Mouse (Mus musculus) heart, adult 11 months (tissue): Measurements from ENCODE around the gene Slc6a13.
"Not testable (repeated sequence)": the region's sequence is repeated elsewhere in the genome, so short reads cannot be mapped to it uniquely, and the experiment has no call there.

Experiments
- DNase-seq: peaks from one replicate; pipeline ENCODE4 v3.0.0; 2022

Gene Slc6a13

DNA sequence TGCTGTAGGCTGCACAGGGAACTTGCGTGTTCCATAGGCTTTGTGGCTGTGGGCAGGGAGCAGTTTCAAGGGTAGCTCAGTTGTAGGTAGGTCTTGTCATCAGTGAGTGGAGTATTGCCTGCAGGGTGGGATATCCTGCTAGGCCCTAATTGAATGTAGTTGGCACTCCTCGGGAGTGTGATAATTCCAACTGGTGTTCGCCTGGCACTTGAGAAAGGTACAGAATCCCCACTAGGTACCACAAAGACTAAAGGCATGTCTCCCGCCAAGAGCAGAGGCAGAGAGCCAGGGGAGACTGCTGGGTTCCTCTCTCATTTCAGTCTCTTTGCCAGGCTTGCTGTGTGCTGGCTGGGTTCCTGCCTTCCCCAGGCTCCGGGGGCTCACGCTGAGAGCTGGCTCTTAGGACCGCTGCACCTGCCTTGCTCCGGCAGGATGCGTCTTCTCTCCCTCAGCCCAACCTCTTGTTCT is 28.4 kb downstream of the Slc6a13 start:
- peak; percentile 82 for DNase-seq

DNA sequence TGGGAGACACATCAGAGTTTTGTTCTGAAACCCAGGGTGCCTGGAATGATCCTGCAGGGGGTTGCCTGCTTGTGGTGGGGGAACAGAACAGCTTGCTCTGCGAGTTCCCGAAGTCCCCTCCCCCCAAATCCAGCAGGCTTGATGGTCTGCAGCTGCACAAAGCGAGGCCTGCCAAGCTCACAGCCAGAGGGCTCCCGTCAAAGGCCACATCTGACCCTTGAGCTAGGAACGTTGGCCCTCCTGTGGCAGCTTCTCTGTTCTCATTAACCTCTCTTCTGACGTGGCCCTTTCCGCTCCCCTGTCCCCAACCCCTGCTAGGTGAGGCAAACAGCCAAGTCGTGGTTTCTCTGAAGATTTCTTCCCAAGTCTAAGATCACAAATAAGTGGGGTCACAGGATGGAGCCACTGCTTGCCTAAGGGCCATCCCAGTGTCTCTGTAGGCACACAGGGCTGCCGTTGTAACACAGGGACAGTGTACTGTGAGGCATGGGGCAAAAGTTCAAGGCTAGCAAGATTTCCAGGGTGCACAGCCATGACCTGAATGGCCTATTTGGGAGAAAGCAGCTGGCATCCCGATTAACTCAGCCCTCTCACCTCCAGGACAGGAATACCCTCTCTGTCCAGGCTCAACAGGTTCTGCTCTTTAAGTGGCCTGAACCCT is 30.0 kb downstream of the Slc6a13 start:
- peak; percentile 86 for DNase-seq

DNA sequence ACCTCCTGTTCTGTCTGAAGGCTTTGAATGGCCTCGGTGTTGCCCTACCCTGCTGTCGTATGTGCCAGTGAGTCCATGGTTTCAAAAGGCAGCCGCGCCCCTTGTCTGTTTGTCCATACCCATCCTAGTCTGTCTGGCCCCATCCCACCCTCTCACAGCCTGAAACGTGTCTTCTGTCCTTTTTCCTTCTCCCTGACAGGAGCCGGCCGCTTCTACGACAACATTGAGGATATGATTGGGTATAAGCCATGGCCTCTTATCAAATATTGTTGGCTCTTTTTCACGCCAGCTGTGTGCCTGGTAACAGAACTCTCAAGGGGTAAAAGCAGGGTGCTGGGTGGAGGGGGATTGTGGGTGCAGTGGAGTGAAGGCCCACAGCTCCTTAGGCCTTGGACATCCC is 35.8 kb downstream of the Slc6a13 start:
- peak; percentile 90 for DNase-seq

DNA sequence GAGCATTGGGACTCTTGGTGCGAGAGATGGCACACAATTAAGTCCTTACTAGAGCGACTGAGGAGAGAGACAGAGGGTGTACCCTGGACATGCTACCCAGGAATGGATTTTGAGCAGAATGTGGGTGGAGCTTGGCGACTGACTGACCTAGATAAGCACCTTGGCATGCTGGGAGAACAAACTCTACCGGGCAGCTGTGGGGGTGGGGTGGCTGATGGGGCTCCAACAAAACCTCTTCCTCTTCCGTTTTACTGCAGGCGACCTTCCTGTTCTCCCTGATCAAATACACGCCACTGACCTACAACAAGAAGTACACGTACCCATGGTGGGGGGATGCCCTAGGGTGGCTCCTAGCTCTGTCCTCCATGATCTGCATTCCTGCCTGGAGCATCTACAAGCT is 36.5 kb downstream of the Slc6a13 start:
- DNase-seq = peak; percentile 92

DNA sequence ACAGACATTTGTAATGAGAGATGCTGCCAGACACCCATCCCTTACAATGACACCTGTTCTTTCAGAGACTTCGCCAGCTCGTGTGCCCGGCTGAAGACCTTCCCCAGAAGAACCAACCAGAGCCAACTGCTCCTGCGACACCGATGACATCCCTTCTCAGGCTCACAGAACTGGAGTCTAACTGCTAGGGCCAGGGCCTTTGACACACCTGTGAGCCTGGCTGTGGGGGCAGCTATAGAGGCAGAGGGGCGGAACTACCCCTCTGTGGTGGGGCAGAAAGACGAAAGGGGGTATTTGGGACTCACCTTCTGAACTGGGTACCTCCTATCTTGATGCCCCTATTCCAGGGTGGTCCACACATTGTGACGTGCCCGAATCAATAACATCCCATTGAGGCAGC is 37.2 kb downstream of the Slc6a13 start:
- DNase-seq = peak; percentile 85

DNA sequence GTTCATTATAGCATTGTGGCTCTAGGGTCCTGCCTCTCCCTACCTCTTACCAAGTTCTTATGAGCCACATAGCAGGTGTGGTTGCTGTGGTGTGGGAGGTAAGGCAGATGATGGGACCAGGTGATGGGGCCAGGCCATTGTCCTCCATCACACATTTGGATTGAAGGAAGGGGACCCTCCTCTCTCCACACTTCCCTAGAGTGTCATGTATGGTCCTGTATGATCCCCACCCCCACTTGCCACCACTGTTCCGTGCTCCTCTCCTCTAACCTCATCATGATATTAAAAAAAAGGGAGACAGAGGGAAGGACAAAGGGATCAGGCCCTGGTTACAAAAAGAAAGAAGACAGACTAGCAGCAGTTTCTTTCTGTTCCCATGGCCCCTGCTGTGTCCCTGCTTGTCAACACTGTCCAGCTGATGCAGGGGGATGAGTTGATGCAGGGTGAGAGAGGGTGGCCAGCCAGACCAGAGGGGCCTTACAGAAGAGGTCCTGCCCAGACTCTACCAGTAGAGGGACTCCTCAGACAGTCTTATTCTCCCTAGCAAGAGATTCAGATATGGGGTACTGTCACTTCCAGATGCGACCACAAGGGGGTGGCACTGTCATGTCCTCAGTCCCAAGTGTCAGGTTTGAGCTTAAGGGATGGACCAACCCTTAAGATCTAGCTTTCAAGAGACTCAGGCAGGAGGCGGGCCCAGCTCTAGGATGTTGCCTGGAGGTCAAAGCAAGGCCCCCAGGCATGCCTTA is 37.9 kb downstream of the Slc6a13 start:
- peak; percentile 97 for DNase-seq

DNA sequence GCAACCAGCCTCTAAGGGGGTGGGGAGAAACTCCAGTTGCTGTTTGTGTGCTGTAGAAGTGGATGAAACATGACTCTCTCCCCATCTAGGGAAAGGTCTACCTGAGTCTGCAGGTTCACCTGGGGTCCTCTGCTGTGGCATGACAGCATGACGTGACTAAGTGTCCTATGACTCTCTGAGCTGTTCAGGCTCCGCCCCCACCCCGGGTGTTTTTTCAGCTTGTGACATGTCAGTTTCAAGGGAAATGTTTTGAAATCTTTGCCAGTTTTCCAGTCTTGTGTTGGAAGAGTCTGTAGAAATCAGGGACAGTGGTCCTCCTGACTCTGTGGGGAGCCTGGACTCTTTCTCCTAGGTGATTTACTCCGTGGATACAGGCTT is 38.5 kb downstream of the Slc6a13 start:
- DNase-seq = peak; percentile 77

DNA sequence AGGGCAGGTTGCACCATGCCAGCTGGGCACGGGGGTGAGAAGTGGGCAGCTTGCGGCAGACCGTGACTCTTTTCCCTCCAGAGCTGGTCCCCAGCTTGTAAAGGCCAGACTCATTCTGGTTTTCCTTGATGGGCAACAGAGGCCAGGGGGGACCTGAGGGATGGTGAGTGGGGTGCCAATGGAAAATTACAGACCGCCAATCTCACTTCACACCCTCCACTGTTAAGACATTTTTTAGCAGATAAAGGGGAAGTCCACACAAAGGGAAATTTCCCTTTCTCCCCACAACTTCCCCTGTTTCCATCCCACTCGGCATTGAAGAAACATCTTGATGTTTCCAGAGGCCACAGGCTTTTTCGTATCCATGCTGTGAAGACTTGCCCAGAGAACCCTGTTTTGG is 41.6 kb downstream of the Slc6a13 start:
- DNase-seq = peak; percentile 87

DNA sequence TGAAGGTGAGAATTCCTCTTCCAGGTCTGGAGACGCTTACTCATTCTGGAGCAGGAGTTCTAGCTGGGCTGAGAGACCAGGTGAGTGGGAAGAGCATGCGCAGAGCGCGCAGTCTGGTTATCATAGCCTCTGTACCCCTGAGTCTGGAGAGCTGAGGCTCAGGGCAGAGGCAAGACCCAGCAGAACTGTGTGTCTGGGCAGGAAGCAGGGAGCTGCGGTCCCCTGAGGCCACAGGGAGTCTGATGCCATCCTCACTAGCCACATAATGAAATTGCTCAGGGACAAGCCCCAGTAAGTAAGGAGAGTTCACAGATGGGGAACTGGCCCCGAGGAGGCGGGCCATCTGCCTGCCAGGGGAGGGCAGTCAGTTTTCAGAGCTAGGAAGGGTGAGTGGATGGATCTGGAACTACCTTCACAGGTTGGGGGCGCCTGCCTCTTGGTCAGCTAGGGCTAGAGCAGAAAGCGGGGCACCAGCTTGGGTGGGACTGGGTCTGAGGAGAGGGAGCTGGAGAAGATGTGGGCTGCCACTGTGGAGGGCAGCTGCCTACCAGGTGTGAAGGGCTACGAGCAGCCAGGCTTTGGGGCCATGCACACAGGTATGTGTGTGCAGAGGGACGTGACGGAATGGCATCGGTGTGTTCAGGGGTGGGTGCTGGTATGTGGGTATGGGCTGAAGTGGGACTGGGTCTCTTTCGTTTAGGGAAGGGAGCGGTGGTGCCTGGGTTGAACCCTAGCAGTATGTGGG is 43.2 kb downstream of the Slc6a13 start, which contains the start of gene Slc6a12:
TSS of gene Slc6a12 (plus strand) at position 51 of the 745 bp plus-strand sequence.
- peak; percentile 91 for DNase-seq

DNA sequence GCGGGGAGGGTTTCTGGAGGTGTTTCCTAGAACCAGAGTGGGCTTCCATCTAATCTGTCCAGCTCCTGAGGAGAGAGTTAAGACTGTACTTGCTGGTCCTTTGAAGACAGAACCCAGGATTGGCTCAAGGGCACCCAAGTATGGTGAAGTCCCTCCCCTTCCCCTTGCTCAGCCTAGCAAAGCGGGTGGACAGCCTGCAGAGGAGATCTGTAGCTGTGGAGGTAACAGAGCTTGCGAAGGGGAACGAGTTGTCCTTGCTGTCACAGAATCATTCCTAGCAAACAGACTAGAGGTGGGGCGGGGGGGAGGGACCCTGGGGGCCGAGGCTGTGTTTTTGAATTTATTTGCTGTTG is 43.7 kb downstream of the Slc6a13 start:
- no peak for DNase-seq

DNA sequence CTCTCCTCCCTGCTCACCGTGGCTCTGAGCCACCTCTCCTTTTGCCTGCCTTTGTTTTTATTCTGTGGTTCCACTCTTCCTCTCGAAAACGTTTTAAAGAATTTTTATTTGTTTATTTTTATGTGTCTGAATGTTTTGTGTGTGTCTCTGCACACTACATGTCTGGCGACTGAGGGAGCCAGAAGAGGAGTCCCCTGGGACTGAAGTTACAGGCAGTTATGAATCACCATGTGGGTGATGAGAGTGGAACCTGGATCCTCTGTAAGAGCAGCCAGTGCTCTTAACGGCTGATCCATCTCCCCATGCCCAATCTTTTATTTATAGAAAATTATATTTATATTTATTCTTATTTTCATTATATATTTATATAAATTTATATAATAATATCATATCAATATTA is 44.3 kb downstream of the Slc6a13 start:
- no peak for DNase-seq

DNA sequence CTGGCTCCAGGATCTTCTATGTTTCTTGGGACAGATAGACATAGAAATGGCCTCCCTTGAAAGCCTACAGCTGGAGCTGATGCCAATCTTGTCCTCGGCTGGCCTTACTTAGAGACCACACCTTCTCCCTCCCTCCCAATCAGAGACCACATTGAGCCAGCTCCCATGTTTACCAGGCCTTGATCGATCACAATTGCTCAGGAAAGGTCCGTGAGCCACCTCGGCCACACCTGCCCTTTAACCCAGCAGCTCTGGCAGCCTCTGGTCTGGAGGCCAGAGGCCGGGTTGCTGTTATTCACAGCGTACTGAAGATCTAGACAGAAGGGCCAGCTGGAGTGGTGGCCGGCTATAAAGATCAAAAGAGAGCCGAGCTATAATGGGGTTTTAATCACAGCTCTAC is 46.4 kb downstream of the Slc6a13 start:
- no peak for DNase-seq

DNA sequence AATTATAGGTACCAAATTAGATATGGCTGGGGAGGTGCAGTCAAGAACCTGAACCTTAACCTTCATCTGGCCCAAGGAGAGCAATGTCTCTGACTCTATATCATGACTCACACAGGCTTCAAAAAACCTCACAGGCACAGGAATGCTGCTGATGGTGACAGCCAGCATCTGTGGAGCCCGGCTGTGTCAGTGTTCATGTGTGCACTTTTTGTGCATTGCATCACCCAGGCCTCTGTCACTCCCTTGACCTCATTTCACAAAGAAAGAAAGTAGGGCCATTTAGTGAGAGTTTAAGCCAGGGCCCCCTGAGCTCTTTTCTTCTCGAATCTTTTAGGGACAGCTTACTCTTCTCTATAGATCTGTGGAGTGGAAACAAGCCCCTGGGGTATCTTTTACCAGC is 52.2 kb downstream of the Slc6a13 start:
- no peak for DNase-seq

DNA sequence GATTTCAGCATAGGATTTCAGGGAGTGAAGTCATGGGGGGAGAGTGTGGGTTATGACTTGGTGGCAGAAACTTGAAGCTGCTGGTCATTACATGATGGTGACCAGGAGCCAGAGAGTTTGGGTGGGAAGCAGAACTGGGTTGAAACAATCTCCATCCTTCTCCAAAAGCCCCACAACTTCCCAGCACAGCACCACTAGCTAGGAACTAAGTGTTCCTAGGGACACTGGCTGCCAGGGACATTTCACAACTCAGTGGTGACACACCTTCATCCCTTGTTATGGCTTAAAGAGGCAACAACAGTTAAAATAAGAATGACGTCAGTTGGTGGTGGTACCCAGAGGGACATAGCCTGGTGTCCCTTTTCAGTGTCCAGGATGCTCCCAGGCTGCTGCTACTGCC is 56.0 kb downstream of the Slc6a13 start:
- DNase-seq = peak; percentile 95

DNA sequence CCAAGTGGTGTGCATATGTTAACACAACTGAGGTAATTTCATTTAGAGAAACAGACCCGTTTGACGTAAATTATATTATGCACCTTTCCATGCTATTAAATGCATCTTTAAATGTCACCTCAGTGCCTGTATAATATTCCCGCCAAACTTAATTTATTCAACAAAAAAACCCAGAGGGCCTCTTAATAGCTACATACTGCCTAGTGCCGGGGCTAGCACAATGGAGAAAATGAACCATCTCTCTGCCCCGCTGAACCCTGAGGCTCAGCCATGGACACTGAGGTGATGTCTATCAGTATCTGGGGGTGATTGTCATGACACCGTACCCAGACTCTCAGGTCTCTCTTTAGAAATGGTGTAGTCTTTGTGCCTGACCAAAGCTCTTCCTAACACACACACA is 57.2 kb downstream of the Slc6a13 start:
- no peak for DNase-seq

DNA sequence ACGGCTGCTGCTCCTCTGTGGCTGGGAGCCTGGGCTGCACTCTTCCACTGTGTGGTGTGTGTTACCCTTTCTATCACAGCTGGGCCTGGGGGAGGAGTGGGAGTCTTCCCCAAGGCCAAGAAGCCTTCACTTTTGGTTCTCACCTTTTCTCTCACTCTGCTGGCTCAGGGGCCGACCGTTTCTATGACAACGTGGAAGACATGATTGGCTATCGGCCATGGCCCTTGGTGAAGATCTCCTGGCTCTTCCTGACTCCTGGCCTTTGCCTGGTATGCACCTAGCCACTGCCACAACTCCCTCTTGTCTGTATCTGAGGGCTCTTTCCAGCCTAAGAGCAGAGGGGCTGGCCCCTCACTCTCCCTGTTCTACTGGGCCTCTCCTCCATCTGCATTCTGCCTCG is 63.0 kb downstream of the Slc6a13 start:
- no peak for DNase-seq

DNA sequence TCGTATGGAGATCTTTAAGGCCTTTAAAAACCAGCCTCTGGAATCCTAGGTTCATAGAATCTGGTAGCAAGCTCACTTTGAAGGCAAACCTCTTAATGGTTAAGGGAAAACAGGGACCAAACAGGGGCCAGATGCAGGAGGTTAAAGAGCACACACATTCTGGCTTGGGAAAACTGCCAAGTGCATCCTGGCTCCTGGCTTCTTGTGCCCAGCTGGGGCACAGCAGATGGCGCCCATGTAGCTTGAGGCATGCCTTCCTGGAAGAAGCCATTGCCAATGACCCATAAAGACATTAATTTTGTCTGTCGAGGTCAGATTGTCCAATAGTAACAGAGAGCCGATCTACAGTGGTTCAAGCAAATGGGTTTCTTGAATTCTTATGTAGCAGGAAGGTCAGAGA is 63.9 kb downstream of the Slc6a13 start:
- DNase-seq = no peak

DNA sequence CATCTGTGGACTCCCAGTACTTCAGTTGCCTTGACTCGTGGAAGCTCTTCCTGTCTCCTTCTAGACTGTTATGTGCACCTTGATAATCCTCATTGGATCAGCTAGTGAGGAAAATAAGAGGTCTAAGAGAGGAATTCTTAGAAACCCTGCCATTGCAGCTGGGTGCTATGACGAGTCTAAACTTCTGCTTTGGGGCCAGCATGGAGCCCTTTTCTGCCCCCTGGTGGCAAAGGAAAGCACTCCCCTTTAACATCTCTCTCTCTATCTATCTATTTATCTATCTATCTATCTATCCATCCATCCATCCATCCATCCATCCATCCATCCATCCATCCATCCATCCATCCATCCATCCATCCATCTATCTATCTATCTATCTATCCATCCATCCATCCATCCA is 66.5 kb downstream of the Slc6a13 start:
- DNase-seq = not testable (repeated sequence)

DNA sequence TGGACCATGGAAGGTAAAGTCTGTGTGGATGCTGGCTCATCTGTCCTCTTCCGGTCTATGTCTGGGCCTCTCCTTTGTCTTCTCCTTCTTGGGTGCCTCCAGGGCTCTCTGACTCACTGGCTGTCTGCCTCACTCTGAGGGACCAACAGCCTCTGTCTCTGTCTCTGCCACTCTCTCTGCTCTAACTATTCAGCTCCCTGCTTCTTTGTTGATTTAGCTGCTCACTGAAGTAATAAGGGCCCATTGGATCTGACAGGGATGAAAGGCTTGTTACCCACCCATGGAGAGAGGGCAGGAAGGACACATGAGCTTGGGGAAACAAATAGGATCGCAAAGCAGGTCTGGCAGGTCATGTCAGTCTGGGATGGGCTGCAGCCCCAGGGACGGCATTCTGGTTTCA is 67.1 kb downstream of the Slc6a13 start:
- DNase-seq = no peak

DNA sequence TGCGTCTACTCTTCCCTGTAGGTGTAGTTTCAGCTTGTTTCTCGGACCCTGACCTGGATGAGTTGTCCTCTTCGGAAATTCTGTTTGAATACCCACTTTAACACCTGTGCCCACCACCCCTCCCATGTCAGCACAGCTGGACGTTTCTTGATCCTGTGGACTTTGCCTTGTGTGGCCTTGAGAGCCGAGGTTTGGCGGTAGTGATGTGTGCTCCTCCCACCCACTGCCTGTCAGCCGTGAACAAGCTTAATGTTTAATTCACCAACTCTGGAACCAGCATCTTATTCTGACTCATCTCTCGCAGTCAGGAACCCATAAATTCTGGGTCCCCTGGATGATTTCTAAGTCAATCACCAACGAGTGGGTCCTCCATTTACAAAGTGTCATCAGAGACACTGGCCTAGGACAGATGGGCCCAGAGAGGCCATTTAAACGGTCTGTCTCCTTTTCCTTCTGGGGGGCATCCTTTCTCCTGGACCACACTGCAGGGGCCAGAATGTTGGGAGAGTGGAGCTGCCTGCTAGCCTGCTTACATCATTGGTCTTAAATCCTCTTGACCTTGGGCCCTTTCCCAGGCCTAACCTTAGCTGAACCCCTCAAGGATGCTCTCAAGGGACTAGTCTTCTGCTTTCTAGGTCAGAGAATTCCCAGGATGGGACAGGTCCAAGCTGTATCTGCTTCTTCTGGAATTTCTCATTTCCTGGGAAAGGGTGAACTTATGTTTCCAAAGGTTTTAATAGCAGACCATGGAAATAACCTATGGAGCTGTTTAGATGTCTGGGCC is 71.4 kb downstream of the Slc6a13 start:
- DNase-seq = peak; percentile 96

DNA sequence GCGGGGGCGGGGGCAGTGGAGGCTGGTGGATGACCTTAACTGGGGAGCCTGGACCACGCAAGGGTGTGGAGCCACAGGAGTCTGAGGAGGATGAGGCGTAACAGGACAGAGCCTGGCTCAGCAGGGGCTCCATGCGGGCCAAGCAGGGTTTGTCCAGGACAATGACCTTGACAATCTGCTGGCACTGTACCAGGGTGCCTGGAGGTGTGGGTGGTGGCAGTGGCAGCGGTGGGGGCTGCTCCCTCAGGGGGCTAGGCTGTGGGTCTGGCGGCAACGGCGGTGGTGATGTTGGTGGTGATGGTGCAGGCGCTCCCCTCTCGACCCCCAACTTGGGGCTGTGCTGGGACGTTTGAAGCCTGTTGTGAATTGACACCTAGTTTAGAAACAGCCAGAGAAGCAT is 76.1 kb downstream of the Slc6a13 start:
- DNase-seq = no peak

DNA sequence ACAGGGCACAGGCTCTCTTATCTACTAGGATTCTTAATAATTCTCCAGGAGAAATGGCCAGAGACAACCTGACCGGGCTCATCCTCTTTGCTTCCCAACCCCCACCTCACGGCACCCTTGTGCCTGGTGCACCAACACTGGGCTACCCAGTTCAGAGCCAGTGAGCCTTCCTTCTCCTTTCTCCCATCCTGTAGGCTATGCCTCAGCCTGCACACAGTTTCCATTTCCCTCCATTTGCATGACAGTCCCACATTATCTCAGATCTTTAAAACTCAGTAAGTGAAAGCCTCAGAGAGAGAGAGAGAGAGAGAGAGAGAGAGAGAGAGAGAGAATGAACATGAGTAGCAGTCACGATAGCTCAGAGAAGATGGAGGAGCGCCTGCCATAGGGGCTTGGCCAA is 78.2 kb downstream of the Slc6a13 start:
- no peak for DNase-seq

DNA sequence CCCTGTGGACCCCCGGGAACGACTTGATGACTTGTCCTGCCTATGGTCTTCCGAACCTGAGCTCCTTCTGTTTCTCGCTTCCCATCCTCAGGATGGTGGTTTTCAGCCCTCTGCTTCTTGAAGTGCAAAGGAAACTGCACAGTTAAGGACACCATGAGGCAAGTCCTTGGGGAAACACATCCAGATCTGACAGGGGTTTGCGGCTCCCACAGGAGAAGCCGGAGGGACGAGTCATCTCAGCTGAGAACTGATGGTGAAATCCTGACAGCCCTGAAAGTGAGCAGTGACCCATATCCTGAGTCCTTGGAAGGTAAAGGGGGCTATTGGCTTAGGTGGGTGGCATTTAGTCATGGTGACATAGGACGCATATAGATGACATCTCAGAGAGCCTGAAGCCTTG is 80.5 kb downstream of the Slc6a13 start:
- DNase-seq = peak; percentile 94
